Mouse (Mus musculus): ENCODE results near the gene Lsp1. TPM values are rescaled to one million over a fixed set of nuclear protein-coding genes. Genes with fewer than 3 reads are reported as not detected.
A peak's percentile ranks its signal among the peaks of the same experiment; 100 is the strongest.

Gene Lsp1
- 18.0 and 22.8 TPM in 2 replicates for polyA plus RNA-seq (2012; ENCODE audit: insufficient read depth, insufficient read length, missing spikeins)

- Histone ChIP-seq H3K27ac (replicated peaks; ENCODE audit: low read depth, low read length) (peak within 1 kb of the TSS; percentile 62; the same call in 1 of the 2 replicates), H3K4me3 (ENCODE audit: insufficient read depth, low read depth, low read length) (peak within 1 kb of the TSS; percentile 16), H3K4me1 (ENCODE audit: control insufficient read depth, insufficient read depth, insufficient read length, low read length) (no peaks in the 10 kb centered on the region)
These were observed at the start of gene Lsp1 for GRCm38 (mm10) chr7:142460636-142461077. Gene Lsp1 (plus strand): TSS chr7:142460809.

- Histone ChIP-seq H3K27ac (replicated peaks; ENCODE audit: low read depth, low read length) (no peak overlapping the region), H3K4me1 (ENCODE audit: control insufficient read depth, insufficient read depth, insufficient read length, low read length) (no peaks in the 10 kb centered on the region; the same call in 1 of the 2 replicates), H3K4me3 (ENCODE audit: insufficient read depth, low read depth, low read length) (no peak overlapping the region)
These were observed 47.3 kb upstream of the Lsp1 start for GRCm38 (mm10) chr7:142413285-142413684.

- Histone ChIP-seq H3K4me1 (ENCODE audit: control insufficient read depth, insufficient read depth, insufficient read length, low read length) (no peaks in the 10 kb centered on the region; the same call in 1 of the 2 replicates), H3K4me3 (ENCODE audit: insufficient read depth, low read depth, low read length) (no peak overlapping the region), H3K27ac (replicated peaks; ENCODE audit: low read depth, low read length) (peak overlapping the region; percentile 91)
These were observed 45.3 kb upstream of the Lsp1 start for GRCm38 (mm10) chr7:142415314-142415713.

- no peaks in the 10 kb centered on the region; the same call in 1 of the 2 replicates for H3K4me1 ChIP-seq (ENCODE audit: control insufficient read depth, insufficient read depth, insufficient read length, low read length)
- H3K27ac ChIP-seq (replicated peaks; ENCODE audit: low read depth, low read length), result peak overlapping the region; percentile 73
- no peak overlapping the region for H3K4me3 ChIP-seq (ENCODE audit: insufficient read depth, low read depth, low read length)
These were observed 44.4 kb upstream of the Lsp1 start for GRCm38 (mm10) chr7:142416225-142416624.

GRCm38 (mm10) chr7:142418027-142418426 is 42.6 kb upstream of the Lsp1 start:
- no peak overlapping the region for H3K27ac ChIP-seq (replicated peaks; ENCODE audit: low read depth, low read length)
- no peaks in the 10 kb centered on the region; the same call in 1 of the 2 replicates for H3K4me1 ChIP-seq (ENCODE audit: control insufficient read depth, insufficient read depth, insufficient read length, low read length)

GRCm38 (mm10) chr7:142418679-142419078 is 41.9 kb upstream of the Lsp1 start:
- H3K4me1 ChIP-seq (ENCODE audit: control insufficient read depth, insufficient read depth, insufficient read length, low read length), result no peaks in the 10 kb centered on the region; the same call in 1 of the 2 replicates
- no peak overlapping the region for H3K4me3 ChIP-seq (ENCODE audit: insufficient read depth, low read depth, low read length)
- H3K27ac ChIP-seq (replicated peaks; ENCODE audit: low read depth, low read length), result no peak overlapping the region

More at GRCm38 (mm10) chr7:142418027-142418426, 42.6 kb upstream of the Lsp1 start:
- no peak overlapping the region for H3K4me3 ChIP-seq (ENCODE audit: insufficient read depth, low read depth, low read length)

- Histone ChIP-seq H3K4me3 (ENCODE audit: insufficient read depth, low read depth, low read length) (no peak overlapping the region), H3K4me1 (ENCODE audit: control insufficient read depth, insufficient read depth, insufficient read length, low read length) (no peaks in the 10 kb centered on the region; the same call in 1 of the 2 replicates), H3K27ac (replicated peaks; ENCODE audit: low read depth, low read length) (no peak overlapping the region)
These were observed 40.7 kb upstream of the Lsp1 start for GRCm38 (mm10) chr7:142419887-142420286.

- Histone ChIP-seq H3K4me1 (ENCODE audit: control insufficient read depth, insufficient read depth, insufficient read length, low read length) (no peaks in the 10 kb centered on the region), H3K27ac (replicated peaks; ENCODE audit: low read depth, low read length) (no peak overlapping the region), H3K4me3 (ENCODE audit: insufficient read depth, low read depth, low read length) (no peak overlapping the region)
These were observed 38.8 kb upstream of the Lsp1 start for GRCm38 (mm10) chr7:142421826-142422225.

- H3K4me3 ChIP-seq (ENCODE audit: insufficient read depth, low read depth, low read length), result no peak overlapping the region
- no peaks in the 10 kb centered on the region for H3K4me1 ChIP-seq (ENCODE audit: control insufficient read depth, insufficient read depth, insufficient read length, low read length)
- H3K27ac ChIP-seq (replicated peaks; ENCODE audit: low read depth, low read length), result no peak overlapping the region
These were observed 34.9 kb upstream of the Lsp1 start for GRCm38 (mm10) chr7:142425641-142426213.

GRCm38 (mm10) chr7:142428213-142428612 is 32.4 kb upstream of the Lsp1 start:
- Histone ChIP-seq H3K4me1 (ENCODE audit: control insufficient read depth, insufficient read depth, insufficient read length, low read length) (no peaks in the 10 kb centered on the region), H3K27ac (replicated peaks; ENCODE audit: low read depth, low read length) (no peak overlapping the region), H3K4me3 (ENCODE audit: insufficient read depth, low read depth, low read length) (no peak overlapping the region)

GRCm38 (mm10) chr7:142430160-142430678 is 30.4 kb upstream of the Lsp1 start:
- Histone ChIP-seq H3K4me3 (ENCODE audit: insufficient read depth, low read depth, low read length) (no peak overlapping the region), H3K4me1 (ENCODE audit: control insufficient read depth, insufficient read depth, insufficient read length, low read length) (no peaks in the 10 kb centered on the region), H3K27ac (replicated peaks; ENCODE audit: low read depth, low read length) (no peak overlapping the region)

- Histone ChIP-seq H3K4me3 (ENCODE audit: insufficient read depth, low read depth, low read length) (no peak overlapping the region), H3K4me1 (ENCODE audit: control insufficient read depth, insufficient read depth, insufficient read length, low read length) (no peaks in the 10 kb centered on the region), H3K27ac (replicated peaks; ENCODE audit: low read depth, low read length) (no peak overlapping the region)
These were observed 29.5 kb upstream of the Lsp1 start for GRCm38 (mm10) chr7:142431106-142431505.

- H3K27ac ChIP-seq (replicated peaks; ENCODE audit: low read depth, low read length), result no peak overlapping the region
- H3K4me3 ChIP-seq (ENCODE audit: insufficient read depth, low read depth, low read length), result no peak overlapping the region
- H3K4me1 ChIP-seq (ENCODE audit: control insufficient read depth, insufficient read depth, insufficient read length, low read length), result 0 out of 2 replicates have a peak, but pooled peaks cover 2% of the 10 kb centered on the region
These were observed 27.0 kb upstream of the Lsp1 start for GRCm38 (mm10) chr7:142433623-142434022.

- Histone ChIP-seq H3K27ac (replicated peaks; ENCODE audit: low read depth, low read length) (no peak within 1 kb of the TSS), H3K4me3 (ENCODE audit: insufficient read depth, low read depth, low read length) (no peak within 1 kb of the TSS), H3K4me1 (ENCODE audit: control insufficient read depth, insufficient read depth, insufficient read length, low read length) (0 out of 2 replicates have a peak, but pooled peaks cover 2% of the 10 kb centered on the region)
These were observed 26.3 kb upstream of the Lsp1 start, which contains the start of gene Syt8 for GRCm38 (mm10) chr7:142434137-142434865. Gene Syt8 (plus strand): TSS chr7:142434850.

- Histone ChIP-seq H3K4me1 (ENCODE audit: control insufficient read depth, insufficient read depth, insufficient read length, low read length) (0 out of 2 replicates have a peak, but pooled peaks cover 2% of the 10 kb centered on the region), H3K4me3 (ENCODE audit: insufficient read depth, low read depth, low read length) (no peak overlapping the region), H3K27ac (replicated peaks; ENCODE audit: low read depth, low read length) (no peak overlapping the region)
These were observed 25.1 kb upstream of the Lsp1 start for GRCm38 (mm10) chr7:142435524-142435923.

All from brown adipose tissue, adult 24 weeks (tissue).